In genomic region chr11:99276786-99277185, GRCm38 (mm10) we compare ENCODE assay signal across 20 mouse cellular contexts. TPM values are rescaled to one million over a fixed set of nuclear protein-coding genes. Genes with fewer than 3 reads are reported as not detected.
"Had no signal": no experiment of that assay in that cellular context is flagged by ENCODE, and none has a peak within 500 bp of the region (broad histone marks: within the 10 kb centered on the region; RNA-seq: fewer than 3 reads in every experiment).

No protein-coding gene starts in this region.

- DNase-seq: kidney, adult 18-20 months; kidney, postnatal 14 days; lung, adult 2 months; lung, postnatal 10 days; right cerebral cortex, postnatal 14 days; thymus, adult 2 months; thymus, postnatal 36 days had no signal

- H3K9ac ChIP-seq: liver, embryonic 15.5 days; neural tube, embryonic 13.5 days; stomach, embryonic 15.5 days had no signal

- H3K4me3 ChIP-seq: liver, embryonic 15.5 days; megakaryocyte, embryonic 14.5 days; neural tube, embryonic 13.5 days; stomach, embryonic 15.5 days had no signal

- H3K9me3 ChIP-seq: liver, embryonic 15.5 days; megakaryocyte, embryonic 14.5 days; neural tube, embryonic 13.5 days; stomach, embryonic 15.5 days had no signal

- H3K4me1 ChIP-seq: liver, embryonic 15.5 days; megakaryocyte, embryonic 14.5 days; neural tube, embryonic 13.5 days; stomach, embryonic 15.5 days had no signal

- H3K36me3 ChIP-seq: liver, embryonic 15.5 days; neural tube, embryonic 13.5 days; stomach, embryonic 15.5 days had no signal

- ATAC-seq: midbrain, embryonic 16.5 days had no signal

- H3K4me2 ChIP-seq: liver, embryonic 11.5 days; liver, embryonic 15.5 days; midbrain, embryonic 11.5 days; neural tube, embryonic 13.5 days; stomach, embryonic 15.5 days had no signal

- H3K27me3 ChIP-seq: liver, embryonic 15.5 days; neural tube, embryonic 13.5 days; stomach, embryonic 15.5 days had no signal

- H3K27ac ChIP-seq: liver, embryonic 15.5 days; macrophage; neural tube, embryonic 13.5 days; stomach, embryonic 15.5 days had no signal

RNA-seq across cellular contexts. Expression of gene Krt24, which starts 8.3 kb away (rescaled TPM):
- polyA plus RNA-seq: kidney, embryonic 14.5 days; large intestine, adult 2 months; liver, embryonic 11.5 days; liver, embryonic 15.5 days; lung, adult 2 months; macrophage; midbrain, embryonic 11.5 days; midbrain, embryonic 16.5 days; spleen, adult 2 months; stomach, embryonic 15.5 days had no signal

RNA-seq across cellular contexts. Expression of gene Krt222, which starts 32.9 kb away (rescaled TPM):
- polyA plus RNA-seq: macrophage had no signal

RNA-seq across cellular contexts. Expression of gene Krt25, which starts 46.0 kb away (rescaled TPM):
- polyA plus RNA-seq: kidney, embryonic 14.5 days; large intestine, adult 2 months; limb, embryonic 11.5 days; liver, embryonic 11.5 days; liver, embryonic 15.5 days; lung, adult 2 months; macrophage; midbrain, embryonic 11.5 days; spleen, adult 2 months; testis, adult 2 months had no signal
